Mouse (Mus musculus): ENCODE results near the gene Rreb1. TPM values are rescaled to one million over a fixed set of nuclear protein-coding genes. Genes with fewer than 3 reads are reported as not detected.
"Not testable (repeated sequence)": the region's sequence is repeated elsewhere in the genome, so short reads cannot be mapped to it uniquely, and the experiment has no call there.

Gene Rreb1
- polyA plus RNA-seq, 1 experiment from 2014 or later = 21.1 TPM

- DNase-seq (ENCODE audit: low read depth, low spot score) = no peak
- CTCF ChIA-PET = no interaction called here
- no peaks in the 10 kb centered on the region for H3K27me3 ChIP-seq
- ATAC-seq = no peak
- TF ChIP-seq CTCF (IDR thresholded peaks at IDR 0.05) = no peak
- in situ Hi-C loops (cut with MboI; ENCODE audit: low pct_unique_long_range_greater_than_20kb) = no loop called here
- POLR2A ChIA-PET = interaction anchor here (2.4 kb wide), 1 partner anchor 114 kb away, joined by 9 read pairs; no protein-coding TSS in a partner anchor
These were observed 49.9 kb downstream of the Rreb1 start for GRCm38 (mm10) chr13:37827996-37828579.

DNA sequence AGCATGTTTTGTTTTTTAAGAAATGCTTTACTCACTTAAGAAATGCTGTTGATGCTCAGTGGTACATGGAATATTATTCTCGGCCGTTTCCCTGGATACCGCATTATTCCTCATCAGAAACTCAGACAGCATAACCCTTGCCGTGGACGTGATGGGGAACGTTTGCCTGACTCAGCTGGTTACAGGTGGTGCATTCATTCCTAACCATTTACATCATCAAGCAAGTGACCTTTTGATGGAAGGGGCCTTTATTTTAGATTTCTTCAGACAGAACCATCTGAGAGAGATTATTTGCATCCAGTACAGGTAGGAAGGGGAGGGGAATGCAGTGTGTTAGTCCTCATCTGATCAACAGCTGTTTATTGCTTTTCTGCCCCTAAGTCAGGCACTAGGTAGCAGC, 50.7 kb downstream of the Rreb1 start:
- ChIA-PET POLR2A (interaction anchor here (0.6 to 1.0 kb wide), 2 partner anchors 19 to 36 kb away, joined by 3 to 4 read pairs; no protein-coding TSS in a partner anchor), CTCF (interaction anchor here (1.3 kb wide), 1 partner anchor 134 kb away, joined by 3 read pairs; no protein-coding TSS in a partner anchor)
- TF ChIP-seq CTCF (IDR thresholded peaks at IDR 0.05) = no peak
- in situ Hi-C loops (cut with MboI; ENCODE audit: low pct_unique_long_range_greater_than_20kb) = no loop called here
- ATAC-seq = no peak
- H3K27me3 ChIP-seq = no peaks in the 10 kb centered on the region
- no peak for DNase-seq (ENCODE audit: low read depth, low spot score)

GRCm38 (mm10) chr13:37830256-37830655, 52.1 kb downstream of the Rreb1 start:
- no peak for TF ChIP-seq CTCF (IDR thresholded peaks at IDR 0.05)
- no peak for DNase-seq (ENCODE audit: low read depth, low spot score)
- CTCF ChIA-PET = interaction anchor here (1.3 kb wide), 1 partner anchor 133 kb away, joined by 3 read pairs; no protein-coding TSS in a partner anchor

GRCm38 (mm10) chr13:37830874-37831311, 52.7 kb downstream of the Rreb1 start:
- DNase-seq (ENCODE audit: low read depth, low spot score) (no peak), ATAC-seq (peak; percentile 4)
- in situ Hi-C loops (cut with MboI; ENCODE audit: low pct_unique_long_range_greater_than_20kb) = no loop called here

More at GRCm38 (mm10) chr13:37830256-37830655, 52.1 kb downstream of the Rreb1 start:
- ATAC-seq = no peak
- POLR2A ChIA-PET = interaction anchor here (0.6 kb wide), 1 partner anchor 42 kb away, joined by 3 read pairs; no protein-coding TSS in a partner anchor
- no peaks in the 10 kb centered on the region for H3K27me3 ChIP-seq
- in situ Hi-C loops (cut with MboI; ENCODE audit: low pct_unique_long_range_greater_than_20kb) = no loop called here

GRCm38 (mm10) chr13:37832481-37832880, 54.3 kb downstream of the Rreb1 start:
- ChIA-PET POLR2A (interaction anchor here (0.6 to 0.8 kb wide), 2 partner anchors 10 to 55 kb away, joined by 3 read pairs; no protein-coding TSS in a partner anchor), CTCF (interaction anchor here (1.4 kb wide), 2 partner anchors 10 to 15 kb away, joined by 3 read pairs; no protein-coding TSS in a partner anchor)
- no peak for TF ChIP-seq CTCF (IDR thresholded peaks at IDR 0.05)
- in situ Hi-C loops (cut with MboI; ENCODE audit: low pct_unique_long_range_greater_than_20kb) = no loop called here
- ATAC-seq = no peak
- no peak for DNase-seq (ENCODE audit: low read depth, low spot score)
- H3K27me3 ChIP-seq = no peaks in the 10 kb centered on the region

More at GRCm38 (mm10) chr13:37830874-37831311, 52.7 kb downstream of the Rreb1 start:
- no peaks in the 10 kb centered on the region for H3K27me3 ChIP-seq
- ChIA-PET CTCF (interaction anchor here (1.3 kb wide), 1 partner anchor 9 kb away, joined by 5 read pairs; no protein-coding TSS in a partner anchor), POLR2A (no interaction called here)
- no peak for TF ChIP-seq CTCF (IDR thresholded peaks at IDR 0.05)

DNA sequence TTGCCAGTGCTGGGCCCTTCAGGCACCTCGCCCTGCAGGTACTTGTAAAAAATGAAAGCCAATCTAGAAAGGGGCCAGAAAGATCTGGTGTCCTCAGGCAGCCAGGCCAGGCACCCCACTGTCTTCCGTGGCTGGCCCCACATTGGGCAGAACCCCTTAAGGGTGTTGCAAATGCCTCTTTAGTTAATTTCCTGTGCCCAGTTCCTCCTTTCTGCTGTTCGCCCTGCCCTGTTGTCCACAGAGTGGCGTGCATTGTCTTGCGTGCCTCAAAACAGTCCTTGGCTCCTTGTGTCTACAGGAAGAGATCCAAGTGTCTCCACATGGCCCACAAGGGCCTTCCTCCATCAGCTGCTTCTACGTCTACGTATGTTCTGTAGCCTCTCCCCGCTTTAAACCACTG, 55.3 kb downstream of the Rreb1 start:
- CTCF ChIA-PET = interaction anchor here (1.4 kb wide), 1 partner anchor 9 kb away, joined by 3 read pairs; no protein-coding TSS in a partner anchor
- H3K27me3 ChIP-seq = no peaks in the 10 kb centered on the region
- POLR2A ChIA-PET = no interaction called here
- ATAC-seq = no peak
- no peak for DNase-seq (ENCODE audit: low read depth, low spot score)
- TF ChIP-seq CTCF (IDR thresholded peaks at IDR 0.05) = no peak
- in situ Hi-C loops (cut with MboI; ENCODE audit: low pct_unique_long_range_greater_than_20kb) = no loop called here

DNA sequence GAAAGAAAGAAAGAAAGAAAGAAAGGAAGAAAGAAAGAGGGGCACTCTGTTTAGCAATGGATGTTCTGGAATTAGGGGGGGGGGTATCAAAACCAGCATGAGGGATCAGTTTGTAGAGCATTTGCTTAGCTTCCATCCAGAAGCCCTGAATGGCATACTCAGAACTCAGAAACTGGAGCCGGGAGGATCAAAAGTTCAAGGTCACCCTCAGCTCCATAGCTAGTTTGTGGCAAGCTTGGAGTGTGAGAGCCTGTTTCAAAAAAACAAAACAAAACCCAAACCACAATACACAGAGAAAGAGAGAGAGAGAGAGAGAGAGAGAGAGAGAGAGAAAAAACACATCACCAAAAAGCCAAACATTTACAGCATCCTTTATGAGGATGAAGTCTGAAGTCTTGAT, 57.1 kb downstream of the Rreb1 start:
- no peak for ATAC-seq
- in situ Hi-C loops (cut with MboI; ENCODE audit: low pct_unique_long_range_greater_than_20kb) = no loop called here
- CTCF ChIA-PET = no interaction called here
- no peak for DNase-seq (ENCODE audit: low read depth, low spot score)
- no peak for TF ChIP-seq CTCF (IDR thresholded peaks at IDR 0.05)
- POLR2A ChIA-PET = interaction anchor here (0.6 kb wide), 1 partner anchor 162 kb away, joined by 3 read pairs; no protein-coding TSS in a partner anchor
- no peaks in the 10 kb centered on the region for H3K27me3 ChIP-seq

DNA sequence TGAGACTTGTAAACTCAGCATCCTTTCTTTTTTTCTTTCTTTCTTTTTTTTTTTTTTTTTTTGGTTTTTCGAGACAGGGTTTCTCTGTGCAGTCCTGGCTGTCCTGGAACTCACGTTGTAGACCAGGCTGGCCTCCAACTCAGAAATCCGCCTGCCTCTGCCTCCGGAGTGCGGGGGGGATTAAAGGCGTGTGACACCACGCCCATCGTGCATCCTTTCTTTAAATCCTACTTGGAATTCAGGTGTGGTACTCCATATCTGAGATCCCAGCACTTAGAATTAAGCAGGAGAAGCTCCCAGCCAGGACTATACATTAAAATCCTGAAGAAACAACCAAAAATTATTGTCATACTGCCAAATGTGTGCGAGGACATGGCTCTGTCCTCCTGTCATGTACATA, 57.6 kb downstream of the Rreb1 start:
- POLR2A ChIA-PET = interaction anchor here (0.6 kb wide), 1 partner anchor 163 kb away, joined by 3 read pairs; no protein-coding TSS in a partner anchor
- H3K27me3 ChIP-seq; DNase-seq (ENCODE audit: low read depth, low spot score); in situ Hi-C loops (cut with MboI; ENCODE audit: low pct_unique_long_range_greater_than_20kb); ATAC-seq; CTCF ChIA-PET: not testable (repeated sequence)

DNA sequence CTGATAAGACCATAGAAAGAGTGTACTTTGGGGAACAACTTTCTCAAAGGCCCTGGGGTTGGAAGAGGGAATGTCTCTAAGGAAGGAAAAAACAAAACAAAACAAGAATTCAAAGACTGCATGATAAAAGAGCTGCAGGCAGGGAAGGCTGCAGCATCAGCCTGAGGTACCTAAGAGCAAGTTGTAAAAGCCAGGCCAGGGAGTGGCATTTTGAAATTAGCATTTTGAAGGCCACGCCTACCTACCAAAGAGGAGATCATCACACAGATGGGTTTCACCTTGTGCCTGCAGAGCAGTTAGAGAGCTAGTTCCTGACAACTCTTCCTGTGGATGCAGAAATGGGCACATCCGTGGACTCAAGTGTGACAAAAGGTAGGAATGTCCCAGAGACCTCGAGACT, 59.2 kb downstream of the Rreb1 start:
- DNase-seq (ENCODE audit: low read depth, low spot score) (no peak), ATAC-seq (no peak)
- ChIA-PET POLR2A (no interaction called here), CTCF (no interaction called here)
- no peaks in the 10 kb centered on the region for H3K27me3 ChIP-seq
- no peak for TF ChIP-seq CTCF (IDR thresholded peaks at IDR 0.05)
- in situ Hi-C loops (cut with MboI; ENCODE audit: low pct_unique_long_range_greater_than_20kb) = no loop called here

- ChIA-PET POLR2A (no interaction called here), CTCF (interaction anchor here (2.1 kb wide), 1 partner anchor 7 kb away, joined by 5 read pairs; no protein-coding TSS in a partner anchor)
- DNase-seq (ENCODE audit: low read depth, low spot score) (no peak), ATAC-seq (no peak)
- H3K27me3 ChIP-seq = no peaks in the 10 kb centered on the region
- no peak for TF ChIP-seq CTCF (IDR thresholded peaks at IDR 0.05)
- in situ Hi-C loops (cut with MboI; ENCODE audit: low pct_unique_long_range_greater_than_20kb) = no loop called here
These were observed 60.3 kb downstream of the Rreb1 start for GRCm38 (mm10) chr13:37838260-37839183.
